Mouse (Mus musculus) ZHBTc4 (cell line): ENCODE results near the gene Pkd1l3.

ENCODE experiments used
- DNase-seq: peaks from one replicate; pipeline ENCODE4 v3.0.0-alpha.2; 2011; ENCODE audit warnings: low read depth, low spot score

Gene Pkd1l3

GRCm38 (mm10) chr8:109628638-109629037, 14.3 kb downstream of the Pkd1l3 start:
- no peak for DNase-seq

- no peak for DNase-seq
Measured at GRCm38 (mm10) chr8:109632498-109632897, 18.2 kb downstream of the Pkd1l3 start.

- no peak for DNase-seq
Measured at GRCm38 (mm10) chr8:109635146-109635545, 20.8 kb downstream of the Pkd1l3 start.

GRCm38 (mm10) chr8:109638851-109639250, 24.5 kb downstream of the Pkd1l3 start:
- no peak for DNase-seq

GRCm38 (mm10) chr8:109640410-109640809, 26.1 kb downstream of the Pkd1l3 start:
- DNase-seq: peak; percentile 37

GRCm38 (mm10) chr8:109641236-109641635, 26.9 kb downstream of the Pkd1l3 start:
- DNase-seq: no peak

GRCm38 (mm10) chr8:109647331-109647730, 33.0 kb downstream of the Pkd1l3 start:
- DNase-seq: no peak

- no peak for DNase-seq
Measured at GRCm38 (mm10) chr8:109648469-109648868, 34.2 kb downstream of the Pkd1l3 start.

GRCm38 (mm10) chr8:109650801-109651200, 36.5 kb downstream of the Pkd1l3 start:
- DNase-seq: no peak

GRCm38 (mm10) chr8:109656860-109657259, 42.5 kb downstream of the Pkd1l3 start:
- DNase-seq: no peak

- no peak for DNase-seq
Measured at GRCm38 (mm10) chr8:109662328-109662727, 48.0 kb downstream of the Pkd1l3 start.

- DNase-seq: no peak
Measured at GRCm38 (mm10) chr8:109666616-109667015, 52.3 kb downstream of the Pkd1l3 start.

GRCm38 (mm10) chr8:109672656-109673055, 58.3 kb downstream of the Pkd1l3 start:
- DNase-seq: no peak

GRCm38 (mm10) chr8:109673596-109673995, 59.3 kb downstream of the Pkd1l3 start:
- DNase-seq: no peak

GRCm38 (mm10) chr8:109675896-109676643, 61.8 kb downstream of the Pkd1l3 start:
- no peak for DNase-seq

GRCm38 (mm10) chr8:109681535-109681934, 67.2 kb downstream of the Pkd1l3 start:
- no peak for DNase-seq

GRCm38 (mm10) chr8:109682120-109682519, 67.8 kb downstream of the Pkd1l3 start:
- DNase-seq: no peak

- DNase-seq: no peak
Measured at GRCm38 (mm10) chr8:109687248-109687647, 72.9 kb downstream of the Pkd1l3 start.

- DNase-seq: peak; percentile 74
Measured at GRCm38 (mm10) chr8:109691769-109692168, 77.5 kb downstream of the Pkd1l3 start.

GRCm38 (mm10) chr8:109692443-109693145, 78.3 kb downstream of the Pkd1l3 start:
- DNase-seq: peak; percentile 86

GRCm38 (mm10) chr8:109693146-109693900, 79.0 kb downstream of the Pkd1l3 start, which contains the start of gene Ist1:
Gene Ist1, minus strand, starts transcription at chr8:109693260.
- peak; percentile 100 for DNase-seq

GRCm38 (mm10) chr8:109694154-109694553, 79.8 kb downstream of the Pkd1l3 start:
- DNase-seq: no peak
